Mouse (Mus musculus) MEL (cell line): Measurements from ENCODE around the gene H2al1a. TPM values are rescaled to one million over a fixed set of nuclear protein-coding genes. Genes with fewer than 3 reads are reported as not detected.

Experiments used
- DNase-seq: peaks from one replicate; pipeline ENCODE4 v3.0.0; 2011; ENCODE audit warnings: low read depth, low spot score
- H3K27ac ChIP-seq: 2 replicates; pipeline ENCODE4 v1.5.1; 2012; ENCODE audit warnings: low read depth, mild to moderate bottlenecking, control low read depth, low read length, moderate library complexity; ENCODE audit not compliant: control insufficient read depth
- H3K27me3 ChIP-seq, 2 experiments: fragments of 150-350 bp in 1 of 2; sonication (generic) in 1 of 2; 2 replicates each; pipeline ENCODE4 v1.6.1; 2012; ENCODE audit warnings: low read length in 2 of 2, mild to moderate bottlenecking in 2 of 2, improper control_type of control experiment in 1 of 2, moderate library complexity in 1 of 2; ENCODE audit not compliant: insufficient read depth in 2 of 2, control insufficient read depth in 1 of 2
- H3K36me3 ChIP-seq, 2 experiments: 2 replicates each; pipeline ENCODE4 v1.6.1; 2012 to 2014; ENCODE audit warnings: low read length in 2 of 2, improper control_type of control experiment in 1 of 2, inconsistent platforms in 1 of 2, mild to moderate bottlenecking in 1 of 2; ENCODE audit not compliant: insufficient read depth in 2 of 2, control insufficient read depth in 1 of 2
- H3K4me1 ChIP-seq, 2 experiments: fragments of 150-350 bp in 1 of 2; sonication (generic) in 1 of 2; 2 replicates each; pipeline ENCODE4 v1.6.1; 2012; ENCODE audit warnings: low read length in 2 of 2, improper control_type of control experiment in 1 of 2, mild to moderate bottlenecking in 1 of 2; ENCODE audit not compliant: insufficient read depth in 2 of 2, control insufficient read depth in 1 of 2
- H3K4me3 ChIP-seq, 2 experiments: fragments of 150-350 bp in 1 of 2; sonication (generic) in 1 of 2; 2 replicates each; pipeline ENCODE4 v1.5.1; 2012; ENCODE audit warnings: low read depth in 2 of 2, low read length in 2 of 2, mild to moderate bottlenecking in 2 of 2, moderate library complexity in 2 of 2, control low read depth in 1 of 2, improper control_type of control experiment in 1 of 2; ENCODE audit not compliant: control insufficient read depth in 1 of 2, insufficient read depth in 1 of 2
- H3K79me2 ChIP-seq: 2 replicates; pipeline ENCODE4 v1.6.1; 2012; ENCODE audit warnings: mild to moderate bottlenecking, low read length, moderate library complexity; ENCODE audit not compliant: control insufficient read depth, poor library complexity, insufficient read depth
- H3K9ac ChIP-seq: 2 replicates; pipeline ENCODE4 v1.6.1; 2012; ENCODE audit warnings: low read depth, mild to moderate bottlenecking, control low read depth, low read length, moderate library complexity; ENCODE audit not compliant: control insufficient read depth, poor library complexity, severe bottlenecking
- H3K9me3 ChIP-seq: fragments of 150-350 bp; sonication (generic); replicated peaks from 2 replicates; pipeline ENCODE4 v1.6.1; 2012; ENCODE audit warnings: mild to moderate bottlenecking, low read length, improper control_type of control experiment, moderate library complexity; ENCODE audit not compliant: insufficient read depth
- CHD2 ChIP-seq: IDR thresholded peaks from 2 replicates; pipeline ENCODE4 v1.6.1; 2011; ENCODE audit warnings: low read length, improper control_type of control experiment
- CTCF ChIP-seq, 3 experiments: IDR thresholded peaks in 2 of 3; conservative IDR thresholded peaks in 1 of 3; 2 replicates each; pipeline ENCODE4 v1.5.1; 2011 to 2012; ENCODE audit warnings: low read length in 3 of 3, low read depth in 2 of 3, mild to moderate bottlenecking in 2 of 3, improper control_type of control experiment in 1 of 3, inconsistent platforms in 1 of 3, mixed read lengths in 1 of 3, moderate library complexity in 1 of 3; ENCODE audit not compliant: control insufficient read depth in 1 of 3, insufficient read depth in 1 of 3, poor library complexity in 1 of 3, severe bottlenecking in 1 of 3
- E2F4 ChIP-seq: IDR thresholded peaks from 2 replicates; pipeline ENCODE4 v1.6.1; 2011; ENCODE audit warnings: low read depth, low read length, improper control_type of control experiment, borderline replicate concordance
- ELF1 ChIP-seq: IDR thresholded peaks from 2 replicates; pipeline ENCODE4 v1.6.1; 2014; ENCODE audit warnings: low read depth, mild to moderate bottlenecking, inconsistent platforms, low read length, improper control_type of control experiment, moderate library complexity
- ETS1 ChIP-seq: IDR thresholded peaks from 2 replicates; pipeline ENCODE4 v1.6.1; 2012; ENCODE audit warnings: low read depth, mild to moderate bottlenecking, inconsistent platforms, low read length, improper control_type of control experiment, moderate library complexity
- JUND ChIP-seq: IDR thresholded peaks from 2 replicates; pipeline ENCODE4 v1.6.1; 2011; ENCODE audit warnings: low read depth, mild to moderate bottlenecking, improper control_type of control experiment, low read length
- KAT2A ChIP-seq: conservative IDR thresholded peaks from 2 replicates; pipeline ENCODE4 v1.6.1; 2012; ENCODE audit warnings: low read depth, low read length, improper control_type of control experiment, inconsistent platforms
- MEF2A ChIP-seq: IDR thresholded peaks from 2 replicates; pipeline ENCODE4 v1.6.1; 2014; ENCODE audit warnings: low read depth, mild to moderate bottlenecking, inconsistent platforms, low read length, improper control_type of control experiment; ENCODE audit not compliant: poor library complexity, insufficient replicate concordance, severe bottlenecking; ENCODE audit errors: extremely low read depth
- MXI1 ChIP-seq: IDR thresholded peaks from 2 replicates; pipeline ENCODE4 v1.6.1; 2011; ENCODE audit warnings: mild to moderate bottlenecking, low read depth, low read length, improper control_type of control experiment
- POLR2AphosphoS2 ChIP-seq: IDR thresholded peaks from 2 replicates; pipeline ENCODE4 v1.6.1; 2011; ENCODE audit warnings: low read length, improper control_type of control experiment
- POLR2AphosphoS5 ChIP-seq: IDR thresholded peaks from 2 replicates; pipeline ENCODE4 v1.6.1; 2012; ENCODE audit warnings: low read depth, borderline replicate concordance, mild to moderate bottlenecking, inconsistent platforms, low read length, moderate library complexity, mixed read lengths
- SMC3 ChIP-seq: IDR thresholded peaks from 2 replicates; pipeline ENCODE4 v1.6.1; 2011; ENCODE audit warnings: low read depth, low read length, improper control_type of control experiment
- TBP ChIP-seq: IDR thresholded peaks from 2 replicates; pipeline ENCODE4 v1.8.0; 2011; ENCODE audit warnings: low read depth, low read length, improper control_type of control experiment
- TCF12 ChIP-seq: IDR thresholded peaks from 2 replicates; pipeline ENCODE4 v1.6.1; 2014; ENCODE audit warnings: low read depth, mild to moderate bottlenecking, inconsistent platforms, low read length, improper control_type of control experiment, moderate library complexity
- UBTF ChIP-seq: IDR thresholded peaks from 2 replicates; pipeline ENCODE4 v1.6.1; 2012; ENCODE audit warnings: low read depth, mild to moderate bottlenecking, inconsistent platforms, low read length, improper control_type of control experiment, moderate library complexity, borderline replicate concordance; ENCODE audit not compliant: insufficient read depth
- USF1 ChIP-seq: IDR thresholded peaks from 2 replicates; pipeline ENCODE4 v1.6.1; 2014; ENCODE audit warnings: low read depth, mild to moderate bottlenecking, inconsistent platforms, low read length, improper control_type of control experiment, moderate library complexity
- USF2 ChIP-seq, 2 experiments: IDR thresholded peaks; 2 replicates each; pipeline ENCODE4 v1.6.1; 2011 to 2012; ENCODE audit warnings: improper control_type of control experiment in 2 of 2, low read length in 2 of 2, borderline replicate concordance in 1 of 2, inconsistent platforms in 1 of 2, low read depth in 1 of 2, mild to moderate bottlenecking in 1 of 2; ENCODE audit not compliant: insufficient read depth in 1 of 2
- ZC3H11A ChIP-seq: IDR thresholded peaks from 2 replicates; pipeline ENCODE4 v1.6.1; 2012; ENCODE audit warnings: low read depth, mild to moderate bottlenecking, inconsistent platforms, low read length, improper control_type of control experiment
- ZKSCAN1 ChIP-seq: IDR thresholded peaks from 2 replicates; pipeline ENCODE4 v1.6.1; 2012; ENCODE audit warnings: low read depth, mild to moderate bottlenecking, inconsistent platforms, low read length, improper control_type of control experiment, moderate library complexity
- polyA plus RNA-seq, 2 experiments: library from polyadenylated mRNA; stranded (reverse) in 1 of 2; unstranded in 1 of 2; fragments of >175 nt in 1 of 2; fragments of >200 nt in 1 of 2; gene quantifications; 2 replicates each; pipeline versions ENCODE4 v1.2.1 to v1.2.4; 2012; ENCODE audit warnings: low replicate concordance in 2 of 2, low read depth in 1 of 2; ENCODE audit not compliant: insufficient read length in 2 of 2, insufficient read depth in 1 of 2, missing spikeins in 1 of 2
- total RNA-seq: library from RNA; depleted of rRNA; stranded (reverse); fragments of 300-350 nt; gene quantifications from 2 replicates; pipeline ENCODE4 v1.2.3, GENCODE M21; 2012

Gene H2al1a
- total and polyA plus RNA-seq, 3 experiments, result not detected

GRCm38 (mm10) chrX:11264918-11265317 lies 34.1 kb upstream of the H2al1a start:
- Histone ChIP-seq H3K9me3 (no peaks in the 10 kb centered on the region), H3K27me3 (no peaks in the 10 kb centered on the region), H3K36me3 (no peaks in the 10 kb centered on the region), H3K27ac (no peak overlapping the region), H3K4me3 (no peak overlapping the region), H3K4me1 (no peaks in the 10 kb centered on the region), H3K9ac (no peak overlapping the region), H3K79me2 (no peaks in the 10 kb centered on the region)
- TF ChIP-seq ELF1 (no peak), CTCF (IDR thresholded peaks at IDR 0.05 in 2 of 3, conservative IDR thresholded peaks at IDR 0.05 in 1 of 3; ENCODE audit: control insufficient read depth in 1 of 3, insufficient read depth in 1 of 3, low read depth in 2 of 3, low read length in 3 of 3, poor library complexity in 1 of 3, severe bottlenecking in 1 of 3) (no peak), ZKSCAN1 (no peak), ZC3H11A (no peak), POLR2AphosphoS5 (no peak), CHD2 (no peak), MXI1 (no peak), SMC3 (no peak), TCF12 (no peak), USF1 (no peak), JUND (no peak), ETS1 (no peak), TBP (no peak), KAT2A (no peak), MEF2A (no peak), UBTF (no peak), POLR2AphosphoS2 (no peak), E2F4 (no peak)
- no peak for DNase-seq

GRCm38 (mm10) chrX:11267791-11268190 lies 31.3 kb upstream of the H2al1a start:
- no peak for DNase-seq
- Histone ChIP-seq H3K36me3 (no peaks in the 10 kb centered on the region), H3K4me1 (no peaks in the 10 kb centered on the region), H3K79me2 (no peaks in the 10 kb centered on the region), H3K27ac (no peak overlapping the region), H3K9ac (no peak overlapping the region), H3K9me3 (no peaks in the 10 kb centered on the region), H3K27me3 (no peaks in the 10 kb centered on the region), H3K4me3 (no peak overlapping the region)
- TF ChIP-seq POLR2AphosphoS5, result no peak
- TF ChIP-seq USF2 (IDR thresholded peaks at IDR 0.05; ENCODE audit: borderline replicate concordance in 1 of 2, insufficient read depth in 1 of 2, low read depth in 1 of 2, low read length in 2 of 2), result no peak
- no peak for TF ChIP-seq CHD2
